Mouse (Mus musculus) testis, adult 2 months (tissue): ENCODE data around the gene Asxl1.

ENCODE experiments used
- CTCF ChIP-seq: fragments of 200-500 bp; IDR thresholded peaks from 2 replicates; pipeline ENCODE4 v1.5.1; 2012; ENCODE audit warnings: low read depth, mild to moderate bottlenecking, inconsistent platforms, low read length, moderate library complexity; ENCODE audit not compliant: control insufficient read depth, insufficient read depth, insufficient replicate concordance
- POLR2A ChIP-seq: fragments of 200-500 bp; IDR thresholded peaks from 2 replicates; pipeline ENCODE4 v1.6.1; 2012; ENCODE audit warnings: low read depth, mild to moderate bottlenecking, inconsistent platforms, low read length, moderate library complexity; ENCODE audit not compliant: control insufficient read depth

GRCm38 (mm10) chr2:153446476-153446875 is 100.8 kb downstream of the Asxl1 start:
- no peak for TF ChIP-seq CTCF
- TF ChIP-seq POLR2A, result no peak
